Mouse (Mus musculus): Measurements from ENCODE around the gene Abcc6.

DNA sequence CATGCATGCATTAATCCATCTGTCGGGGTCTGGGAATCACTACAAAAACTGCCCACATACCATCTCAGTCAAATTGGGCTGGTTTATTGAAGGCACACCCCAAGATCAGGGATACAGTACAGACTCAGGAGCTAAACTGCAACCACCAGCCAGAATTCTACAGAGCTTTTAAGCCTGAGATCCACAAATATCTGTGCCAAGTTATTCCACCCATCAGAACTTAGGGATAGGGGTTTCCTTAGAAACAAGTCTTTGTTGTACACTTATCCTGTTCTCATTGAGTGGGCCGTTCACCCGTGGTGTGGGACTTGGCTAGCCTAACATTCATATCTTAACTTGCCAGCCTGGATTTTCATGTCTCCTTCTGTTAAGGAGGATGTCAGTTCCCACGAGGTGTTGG lies 81.0 kb downstream of the Abcc6 start:
- TF ChIP-seq CTCF (conservative IDR thresholded peaks at IDR 0.05 in 1 of 2, IDR thresholded peaks at IDR 0.05 in 1 of 2; ENCODE audit: low read depth in 2 of 2, low read length in 2 of 2) = no peak
- TF ChIP-seq SMC3 (IDR thresholded peaks at IDR 0.05; ENCODE audit: low read depth, low read length) = no peak
- no peak for TF ChIP-seq TCF12 (IDR thresholded peaks at IDR 0.05; ENCODE audit: low read depth, low read length)
